13 mouse cellular contexts compared by ENCODE assay signal in genomic region chr14:55119421-55120134, GRCm38 (mm10). TPM values are rescaled to one million over a fixed set of nuclear protein-coding genes. Genes with fewer than 3 reads are reported as not detected.
DNase-seq lines count a peak whose midpoint lies in the region; ATAC-seq and TF ChIP-seq lines count a peak whose summit lies in the region.
"Had no signal": no experiment of that assay in that cellular context is flagged by ENCODE, and none has a peak within 500 bp of the region (broad histone marks: within the 10 kb centered on the region; RNA-seq: fewer than 3 reads in every experiment).

No protein-coding gene starts in this region.

- H3K27me3 ChIP-seq in lung, postnatal 0 days (replicated peaks; ENCODE audit: insufficient read depth, low read length), result peaks cover 12% of the 10 kb centered on the region
- H3K27me3 ChIP-seq in thymus, adult 2 months (ENCODE audit: control insufficient read depth, insufficient read depth, low read length), result peaks cover 7% of the 10 kb centered on the region; the same call in 1 of the 2 replicates

- H3K9ac ChIP-seq in lung, postnatal 0 days (replicated peaks; ENCODE audit: low read depth), result no peak overlapping the region

- ATAC-seq in frontal cortex, adult (ENCODE audit: low TSS enrichment), result peak; percentile 7; the same call in 1 of the 2 replicates
- no peak for ATAC-seq in lung, postnatal 0 days

- peak; percentile 46 for TF ChIP-seq CTCF in lung, postnatal 0 days (IDR thresholded peaks at IDR 0.05)
- peak; percentile 35 for TF ChIP-seq CTCF in bone marrow macrophage, adult 2 months (IDR thresholded peaks at IDR 0.05; ENCODE audit: low read depth, low read length)
- no peak; the same call in 1 of the 2 replicates for TF ChIP-seq CTCF in thymus, adult 2 months (IDR thresholded peaks at IDR 0.05; ENCODE audit: borderline replicate concordance, control insufficient read depth, extremely low read depth, insufficient read depth, low read length, poor library complexity)

- TF ChIP-seq POLR2A in bone marrow macrophage, adult 2 months (IDR thresholded peaks at IDR 0.05; ENCODE audit: borderline replicate concordance, low read depth, low read length), result no peak
- no peak for TF ChIP-seq POLR2A in thymus, adult 2 months (IDR thresholded peaks at IDR 0.05; ENCODE audit: control insufficient read depth, extremely low read depth, insufficient read depth, low read length, poor library complexity)

- TF ChIP-seq EP300 in lung, postnatal 0 days (IDR thresholded peaks at IDR 0.05), result no peak

- H3K27ac ChIP-seq in lung, postnatal 0 days (ENCODE audit: low read length), result no peak overlapping the region
- H3K27ac ChIP-seq in bone marrow macrophage, adult 2 months (ENCODE audit: insufficient read depth, low read depth, low read length), result no peak overlapping the region
- no peak overlapping the region for H3K27ac ChIP-seq in thymus, adult 2 months (ENCODE audit: control insufficient read depth, insufficient read depth, low read length)
- H3K27ac ChIP-seq: forebrain, embryonic 10.5 days had no signal

- H3K9me3 ChIP-seq in lung, postnatal 0 days (ENCODE audit: low read length), result no peaks in the 10 kb centered on the region
- H3K9me3 ChIP-seq: forebrain, embryonic 10.5 days had no signal

- no peak overlapping the region for H3K4me3 ChIP-seq in lung, postnatal 0 days (ENCODE audit: low read depth, low read length)
- no peak overlapping the region for H3K4me3 ChIP-seq in bone marrow macrophage, adult 2 months (ENCODE audit: insufficient read depth, low read length)
- no peak overlapping the region for H3K4me3 ChIP-seq in thymus, adult 2 months (ENCODE audit: control insufficient read depth, insufficient read depth, low read length)
- H3K4me3 ChIP-seq: forebrain, embryonic 10.5 days had no signal

- DNase-seq in frontal cortex, postnatal 10 days (ENCODE audit: low spot score in 2 of 2), result no peak
- no peak for DNase-seq in lung, postnatal 0 days (ENCODE audit: low spot score)
- no peak for DNase-seq in lung, postnatal 36 days
- peak; percentile 18 for DNase-seq in naive thymus-derived CD4-positive, alpha-beta T cell, adult 2 months (ENCODE audit: low read depth)
- no peak for DNase-seq in thymus, adult 2 months
- no peak for DNase-seq in adrenal gland, postnatal 14 days
- DNase-seq: heart, postnatal 36 days; kidney, adult 9 months; lung, adult 18-20 months had no signal

- peaks cover 9% of the 10 kb centered on the region; the same call in 1 of the 2 replicates for H3K4me1 ChIP-seq in lung, postnatal 0 days (ENCODE audit: insufficient read depth, low read depth, low read length)
- no peaks in the 10 kb centered on the region; the same call in 1 of the 2 replicates for H3K4me1 ChIP-seq in bone marrow macrophage, adult 2 months (ENCODE audit: control insufficient read depth, insufficient read depth, low read length)
- H3K4me1 ChIP-seq in thymus, adult 2 months (replicated peaks; ENCODE audit: control insufficient read depth, insufficient read depth, low read length), result peaks cover 5% of the 10 kb centered on the region

- H3K4me2 ChIP-seq in lung, postnatal 0 days (replicated peaks; ENCODE audit: low read depth, low read length), result no peak overlapping the region

- 66% methylated on average over 4 of the region's 4 CpGs for WGBS in lung, postnatal 0 days
- WGBS in thymus, adult 2 months, result 87% methylated on average over 4 of the region's 4 CpGs

- H3K36me3 ChIP-seq in lung, postnatal 0 days (ENCODE audit: insufficient read depth, low read length), result no peaks in the 10 kb centered on the region
- no peaks in the 10 kb centered on the region for H3K36me3 ChIP-seq in thymus, adult 2 months (ENCODE audit: control insufficient read depth, insufficient read depth, low read length)
- H3K36me3 ChIP-seq: forebrain, embryonic 10.5 days had no signal

RNA-seq across cellular contexts. Expression of gene Jph4, which starts 2.8 kb away (rescaled TPM):
- polyA plus RNA-seq in lung, postnatal 0 days (2015; fragmentation: Nextera tagmentation; extraction: Ambion mirVana), result 0.08 and 0.17 TPM in 2 replicates
- not detected in 2 replicates for polyA plus RNA-seq in bone marrow macrophage, adult 2 months (2012; ENCODE audit: insufficient read depth, insufficient read length, missing spikeins)
- 0.37 and 0.51 TPM in 2 replicates for polyA plus RNA-seq in thymus, adult 2 months (2012; rRNA removed)
- total RNA-seq in adrenal gland, postnatal 14 days (2021), result 3.3 and 5.9 TPM in 2 replicates
- total RNA-seq: monocyte, adult 5-6 weeks had no signal

RNA-seq across cellular contexts. Expression of gene Ap1g2, which starts 13.2 kb away (rescaled TPM):
- 11.5 and 13.3 TPM in 2 replicates for polyA plus RNA-seq in lung, postnatal 0 days (2015; fragmentation: Nextera tagmentation; extraction: Ambion mirVana)
- 43.0 and 51.9 TPM in 2 replicates for polyA plus RNA-seq in bone marrow macrophage, adult 2 months (2012; ENCODE audit: insufficient read depth, insufficient read length, missing spikeins)
- 91.5 and 94.5 TPM in 2 replicates for polyA plus RNA-seq in thymus, adult 2 months (2012; rRNA removed)
- 26.6 and 36.1 TPM in 2 replicates for total RNA-seq in adrenal gland, postnatal 14 days (2021)

RNA-seq across cellular contexts. Expression of gene Thtpa, which starts 25.0 kb away (rescaled TPM):
- 13.6 and 14.1 TPM in 2 replicates for polyA plus RNA-seq in lung, postnatal 0 days (2015; fragmentation: Nextera tagmentation; extraction: Ambion mirVana)
- polyA plus RNA-seq in bone marrow macrophage, adult 2 months (2012; ENCODE audit: insufficient read depth, insufficient read length, missing spikeins), result 10.6 and 12.3 TPM in 2 replicates
- 6.0 and 6.1 TPM in 2 replicates for polyA plus RNA-seq in thymus, adult 2 months (2012; rRNA removed)
- 11.3 and 15.8 TPM in 2 replicates for total RNA-seq in adrenal gland, postnatal 14 days (2021)

RNA-seq across cellular contexts. Expression of gene Zfhx2, which starts 27.5 kb away (rescaled TPM):
- 1.0 and 1.7 TPM in 2 replicates for polyA plus RNA-seq in lung, postnatal 0 days (2015; fragmentation: Nextera tagmentation; extraction: Ambion mirVana)
- 7.1 and 7.6 TPM in 2 replicates for polyA plus RNA-seq in bone marrow macrophage, adult 2 months (2012; ENCODE audit: insufficient read depth, insufficient read length, missing spikeins)
- 6.3 and 6.6 TPM in 2 replicates for polyA plus RNA-seq in thymus, adult 2 months (2012; rRNA removed)
- total RNA-seq in adrenal gland, postnatal 14 days (2021), result 7.3 and 9.8 TPM in 2 replicates
